Comparison of ENCODE assay signal across 25 mouse cellular contexts in genomic region chr7:45771101-45771500, GRCm38 (mm10). TPM values are rescaled to one million over a fixed set of nuclear protein-coding genes. Genes with fewer than 3 reads are reported as not detected.
DNase-seq lines count a peak whose midpoint lies in the region; ATAC-seq and TF ChIP-seq lines count a peak whose summit lies in the region.
"Had no signal": no experiment of that assay in that cellular context is flagged by ENCODE, and none has a peak within 500 bp of the region (broad histone marks: within the 10 kb centered on the region; RNA-seq: fewer than 3 reads in every experiment).

No protein-coding gene starts in this region.

- no peaks in the 10 kb centered on the region for H3K9me3 ChIP-seq in CH12.LX (replicated peaks; ENCODE audit: low read length)
- no peaks in the 10 kb centered on the region for H3K9me3 ChIP-seq in intestine, embryonic 15.5 days
- H3K9me3 ChIP-seq in stomach, embryonic 16.5 days (replicated peaks; ENCODE audit: control insufficient read depth, low read length): no peaks in the 10 kb centered on the region
- H3K9me3 ChIP-seq: forebrain, embryonic 10.5 days; heart, embryonic 10.5 days; hindbrain, embryonic 12.5 days; midbrain, embryonic 10.5 days; stomach, embryonic 15.5 days had no signal

- TF ChIP-seq POLR2A in CH12.LX (IDR thresholded peaks at IDR 0.05; ENCODE audit: low read depth, low read length): no peak

- 62% methylated on average over 4 of the region's 4 CpGs for WGBS in intestine, embryonic 15.5 days
- WGBS in stomach, embryonic 16.5 days: 72% methylated on average over 4 of the region's 4 CpGs

- H3K79me2 ChIP-seq in CH12.LX (replicated peaks; ENCODE audit: control insufficient read depth, extremely low read depth, insufficient read depth, poor library complexity, severe bottlenecking): no peaks in the 10 kb centered on the region

- ATAC-seq in intestine, embryonic 15.5 days: 0 out of 2 replicates have a peak, but pooled peaks have one; percentile 21
- no peak for ATAC-seq in stomach, embryonic 16.5 days (ENCODE audit: insufficient read depth, low FRiP score)

- intact Hi-C loops in left cerebral cortex, adult 2 months (cut with DNase I): no loop called here

- H3K27me3 ChIP-seq in CH12.LX (replicated peaks): peaks cover 30% of the 10 kb centered on the region
- peaks cover 4% of the 10 kb centered on the region; the same call in 1 of the 2 replicates for H3K27me3 ChIP-seq in intestine, embryonic 15.5 days (replicated peaks)
- no peaks in the 10 kb centered on the region for H3K27me3 ChIP-seq in stomach, embryonic 16.5 days (ENCODE audit: control insufficient read depth, insufficient read depth, low read length)
- H3K27me3 ChIP-seq: stomach, embryonic 15.5 days had no signal

- no peak overlapping the region; the same call in 1 of the 2 replicates for H3K4me2 ChIP-seq in CH12.LX (ENCODE audit: insufficient read depth, low read depth, poor library complexity, severe bottlenecking)
- H3K4me2 ChIP-seq in intestine, embryonic 15.5 days (replicated peaks): no peak overlapping the region
- no peak overlapping the region for H3K4me2 ChIP-seq in stomach, embryonic 16.5 days (ENCODE audit: low read depth, low read length)
- H3K4me2 ChIP-seq: hindbrain, embryonic 12.5 days; stomach, embryonic 15.5 days had no signal

- no peak for TF ChIP-seq RAD21 in CH12.LX (IDR thresholded peaks at IDR 0.05; ENCODE audit: low read depth, low read length)

- no peak overlapping the region for H3K4me3 ChIP-seq in CH12.LX (replicated peaks in 1 of 3; ENCODE audit: low read depth in 2 of 3, low read length in 2 of 3, poor library complexity in 1 of 3)
- no peak overlapping the region for H3K4me3 ChIP-seq in intestine, embryonic 15.5 days (replicated peaks)
- no peak overlapping the region for H3K4me3 ChIP-seq in stomach, embryonic 16.5 days (replicated peaks; ENCODE audit: low read length)
- H3K4me3 ChIP-seq in left cerebral cortex, adult 2 months: no peak overlapping the region
- H3K4me3 ChIP-seq: forebrain, embryonic 10.5 days; heart, embryonic 10.5 days; hindbrain, embryonic 12.5 days; midbrain, embryonic 10.5 days; stomach, embryonic 15.5 days had no signal

- dilution Hi-C loops in CH12.LX (cut with MboI; ENCODE audit: extremely low pct_ligation_motif_present, extremely low pct_unique_long_range_greater_than_20kb, low sequenced_read_pairs): no loop called here

- no peak overlapping the region for H3K9ac ChIP-seq in CH12.LX (ENCODE audit: insufficient read depth, low read depth)
- no peak overlapping the region for H3K9ac ChIP-seq in intestine, embryonic 15.5 days
- H3K9ac ChIP-seq in stomach, embryonic 16.5 days (ENCODE audit: low read length): no peak overlapping the region
- H3K9ac ChIP-seq: hindbrain, embryonic 12.5 days; liver, postnatal 0 days; stomach, embryonic 15.5 days had no signal

- no peak for TF ChIP-seq CTCF in CH12.LX (conservative IDR thresholded peaks at IDR 0.05 in 1 of 2, IDR thresholded peaks at IDR 0.05 in 1 of 2; ENCODE audit: low read depth in 2 of 2, low read length in 2 of 2)
- no peak for TF ChIP-seq CTCF in left cerebral cortex, adult 2 months (IDR thresholded peaks at IDR 0.05)

- H3K36me3 ChIP-seq in CH12.LX (replicated peaks in 1 of 2; ENCODE audit: control insufficient read depth in 1 of 2, insufficient read depth in 1 of 2, low read length in 1 of 2): no peaks in the 10 kb centered on the region
- no peaks in the 10 kb centered on the region for H3K36me3 ChIP-seq in intestine, embryonic 15.5 days
- H3K36me3 ChIP-seq in stomach, embryonic 16.5 days (ENCODE audit: control insufficient read depth, insufficient read depth, low read length): no peaks in the 10 kb centered on the region
- H3K36me3 ChIP-seq: forebrain, embryonic 10.5 days; heart, embryonic 10.5 days; hindbrain, embryonic 12.5 days; midbrain, embryonic 10.5 days; stomach, embryonic 15.5 days had no signal

- DNase-seq in heart, adult 11 months: peak; percentile 82
- no peak for DNase-seq in heart, adult 8-10 months (ENCODE audit: low spot score)
- DNase-seq in CH12.LX (ENCODE audit: extremely low read depth): peak; percentile 39
- DNase-seq in left cerebral cortex, adult 2 months (ENCODE audit: extremely low spot score in 1 of 2, low spot score in 2 of 2): no peak
- DNase-seq in cerebellum, adult 8-10 months: no peak
- DNase-seq in frontal cortex, postnatal 36 days (ENCODE audit: low spot score in 2 of 2): no peak
- DNase-seq: adrenal gland, postnatal 14 days; B cell, adult 2 months; cerebellum, adult 11-12 months; gastrocnemius, postnatal 25 days; heart, postnatal 10 days; layer of hippocampus, adult 9-11 months; liver; lung, postnatal 36 days had no signal

- H3K4me1 ChIP-seq in CH12.LX (ENCODE audit: control insufficient read depth in 1 of 2, insufficient read depth in 2 of 2): peaks cover 9 to 12% of the 10 kb centered on the region in 2 experiments
- H3K4me1 ChIP-seq in intestine, embryonic 15.5 days (replicated peaks): no peaks in the 10 kb centered on the region
- no peaks in the 10 kb centered on the region for H3K4me1 ChIP-seq in stomach, embryonic 16.5 days (ENCODE audit: control insufficient read depth, insufficient read depth, low read length)
- H3K4me1 ChIP-seq: hindbrain, embryonic 12.5 days; midbrain, embryonic 10.5 days had no signal

- in situ Hi-C loops in CH12.LX (cut with MboI; ENCODE audit: low pct_ligation_motif_present, low pct_unique_long_range_greater_than_20kb, low sequenced_read_pairs): no loop called here

- peak; percentile 25; the same call in 1 of the 2 replicates for TF ChIP-seq EP300 in CH12.LX (IDR thresholded peaks at IDR 0.05; ENCODE audit: low read length)

- no peak overlapping the region for H3K27ac ChIP-seq in CH12.LX (ENCODE audit: insufficient read depth, low read depth)
- 0 out of 2 replicates have a peak overlapping the region, but pooled peaks have one; percentile 13 for H3K27ac ChIP-seq in intestine, embryonic 15.5 days
- 0 out of 2 replicates have a peak overlapping the region, but pooled peaks have one; percentile 21 for H3K27ac ChIP-seq in stomach, embryonic 16.5 days (ENCODE audit: low read length)
- no peak overlapping the region for H3K27ac ChIP-seq in left cerebral cortex, adult 2 months
- H3K27ac ChIP-seq: forebrain, embryonic 10.5 days; heart, embryonic 10.5 days; hindbrain, embryonic 12.5 days; midbrain, embryonic 10.5 days; stomach, embryonic 15.5 days had no signal

TF ChIP-seq in CH12.LX, 34 proteins besides CTCF, POLR2A, EP300 and RAD21 (continues in another document):
- TF ChIP-seq MEF2A (IDR thresholded peaks at IDR 0.05; ENCODE audit: borderline replicate concordance, low read depth, low read length) (0 out of 2 replicates have a peak, but pooled peaks have one; percentile 6), JUN (IDR thresholded peaks at IDR 0.05; ENCODE audit: insufficient read depth, low read depth, low read length) (no peak), NRF1 (IDR thresholded peaks at IDR 0.05; ENCODE audit: low read depth, low read length) (no peak), MAZ (IDR thresholded peaks at IDR 0.05; ENCODE audit: low read depth, low read length) (no peak), SIN3A (IDR thresholded peaks at IDR 0.05; ENCODE audit: low read length) (no peak), MAFK (IDR thresholded peaks at IDR 0.05; ENCODE audit: insufficient replicate concordance, low read length) (peak; percentile 12; the same call in 1 of the 2 replicates), TBP (conservative IDR thresholded peaks at IDR 0.05; ENCODE audit: low read depth, low read length) (no peak)

RNA-seq across cellular contexts. Expression of gene Lmtk3, which starts 12.4 kb away (rescaled TPM):
- under 1 TPM in 1 of 4 experiments, not detected in 3; 0.22 TPM for total RNA-seq in heart, adult 8-10 months (2022)
- total RNA-seq in CH12.LX (2012; rRNA removed) (0.30 and 0.46 TPM in 2 replicates), CH12.LX (2014; rRNA removed) (0.19 TPM in 1 of 2 replicates, not detected in the other)
- 0.18 and 0.34 TPM in 2 replicates for polyA plus RNA-seq in CH12.LX (2012; ENCODE audit: insufficient read length, low read depth)
- 0.43 and 0.90 TPM in 2 replicates for polyA plus RNA-seq in intestine, embryonic 15.5 days (2015; fragmentation: Nextera tagmentation; extraction: Ambion mirVana)
- 0.53 and 0.99 TPM in 2 replicates for polyA plus RNA-seq in stomach, embryonic 16.5 days (2015; fragmentation: Nextera tagmentation; extraction: Ambion mirVana)
- 100 to 1,000 TPM; 258 to 279 TPM for total RNA-seq in left cerebral cortex, adult 2 months (2021)
- polyA plus RNA-seq: liver, postnatal 0 days had no signal

RNA-seq across cellular contexts. Expression of gene Sult2b1, which starts 13.4 kb away (rescaled TPM):
- total RNA-seq in heart, adult 8-10 months (2022): not detected
- total RNA-seq in CH12.LX (2012; rRNA removed): 0.13 and 0.17 TPM in 2 replicates
- not detected in 2 replicates for total RNA-seq in CH12.LX (2014; rRNA removed)
- 0.29 TPM in 1 of 2 replicates, not detected in the other for polyA plus RNA-seq in CH12.LX (2012; ENCODE audit: insufficient read length, low read depth)
- 2.8 and 2.9 TPM in 2 replicates for polyA plus RNA-seq in intestine, embryonic 15.5 days (2015; fragmentation: Nextera tagmentation; extraction: Ambion mirVana)
- polyA plus RNA-seq in stomach, embryonic 16.5 days (2015; fragmentation: Nextera tagmentation; extraction: Ambion mirVana): 32.7 and 46.5 TPM in 2 replicates
- 10 to 100 TPM; 11.3 to 13.6 TPM for total RNA-seq in left cerebral cortex, adult 2 months (2021)
- total RNA-seq: gastrocnemius, postnatal 25 days; heart, postnatal 10 days had no signal

RNA-seq across cellular contexts. Expression of gene Cyth2, which starts 43.3 kb away (rescaled TPM):
- 10 to 100 TPM; 54.0 to 65.5 (median 62.1) TPM for total RNA-seq in heart, adult 8-10 months (2022)
- 59.1 and 64.2 TPM in 2 replicates for total RNA-seq in CH12.LX (2012; rRNA removed)
- 25.6 and 28.7 TPM in 2 replicates for total RNA-seq in CH12.LX (2014; rRNA removed)
- 59.4 and 75.4 TPM in 2 replicates for polyA plus RNA-seq in CH12.LX (2012; ENCODE audit: insufficient read length, low read depth)
- 89.0 and 92.0 TPM in 2 replicates for polyA plus RNA-seq in intestine, embryonic 15.5 days (2015; fragmentation: Nextera tagmentation; extraction: Ambion mirVana)
- 75.6 and 82.6 TPM in 2 replicates for polyA plus RNA-seq in stomach, embryonic 16.5 days (2015; fragmentation: Nextera tagmentation; extraction: Ambion mirVana)
- 100 to 1,000 TPM; 172 to 185 TPM for total RNA-seq in left cerebral cortex, adult 2 months (2021)

RNA-seq across cellular contexts. Expression of gene Spaca4, which starts 45.5 kb away (rescaled TPM):
- total RNA-seq in heart, adult 8-10 months (2022): not detected
- total RNA-seq in CH12.LX (2012; rRNA removed) (0.21 TPM in 1 of 2 replicates, not detected in the other), CH12.LX (2014; rRNA removed) (not detected in 2 replicates)
- 0.35 TPM in 1 of 2 replicates, not detected in the other for polyA plus RNA-seq in CH12.LX (2012; ENCODE audit: insufficient read length, low read depth)
- polyA plus RNA-seq in intestine, embryonic 15.5 days (2015; fragmentation: Nextera tagmentation; extraction: Ambion mirVana): 0.49 and 0.74 TPM in 2 replicates
- 0.79 and 2.2 TPM in 2 replicates for polyA plus RNA-seq in stomach, embryonic 16.5 days (2015; fragmentation: Nextera tagmentation; extraction: Ambion mirVana)
- not detected for total RNA-seq in left cerebral cortex, adult 2 months (2021)
- total RNA-seq: adrenal gland, postnatal 14 days; gastrocnemius, postnatal 25 days; heart, postnatal 10 days; left cerebral cortex, postnatal 14 days had no signal
- polyA plus RNA-seq: cortical plate, adult 2 months; embryonic facial prominence, embryonic 14.5 days; heart, embryonic 10.5 days; hindbrain, embryonic 12.5 days; liver, postnatal 0 days; midbrain, embryonic 10.5 days; stomach, embryonic 15.5 days had no signal

RNA-seq across cellular contexts. Expression of gene Fam83e, which starts 50.1 kb away (rescaled TPM):
- total RNA-seq in heart, adult 8-10 months (2022): under 1 TPM; 0.19 to 0.55 (median 0.44) TPM
- 1.3 and 1.4 TPM in 2 replicates for total RNA-seq in CH12.LX (2012; rRNA removed)
- 0.13 and 0.39 TPM in 2 replicates for total RNA-seq in CH12.LX (2014; rRNA removed)
- polyA plus RNA-seq in CH12.LX (2012; ENCODE audit: insufficient read length, low read depth): 0.40 and 0.74 TPM in 2 replicates
- polyA plus RNA-seq in intestine, embryonic 15.5 days (2015; fragmentation: Nextera tagmentation; extraction: Ambion mirVana): 19.7 and 22.4 TPM in 2 replicates
- 16.0 and 24.7 TPM in 2 replicates for polyA plus RNA-seq in stomach, embryonic 16.5 days (2015; fragmentation: Nextera tagmentation; extraction: Ambion mirVana)
- total RNA-seq in left cerebral cortex, adult 2 months (2021): under 1 TPM; 0.37 to 0.41 TPM

Comparison
In these comparisons a context has a peak if more than half of its experiments do, and no peak if none do; other contexts are left out.
1. DNase-seq: peak in heart, adult 11 months (single experiment) and CH12.LX (single experiment); none in heart, adult 8-10 months (single experiment), left cerebral cortex, adult 2 months (0 of 2), cerebellum, adult 8-10 months (single experiment) and frontal cortex, postnatal 36 days (0 of 2).
2. H3K27ac ChIP-seq: peak in intestine, embryonic 15.5 days (single experiment) and stomach, embryonic 16.5 days (single experiment); none in CH12.LX (single experiment) and left cerebral cortex, adult 2 months (single experiment).
3. RNA of gene Lmtk3, which starts 12.4 kb away (total RNA-seq): 258 to 279 TPM in left cerebral cortex, adult 2 months; 0.19 to 0.46 TPM in CH12.LX and 0.22 TPM in heart, adult 8-10 months; every median in the first group is over 100 times any median in the second.
4. RNA of gene Sult2b1, which starts 13.4 kb away (total RNA-seq): 11.3 to 13.6 TPM in left cerebral cortex, adult 2 months; 0.13 to 0.17 TPM in CH12.LX and not detected in heart, adult 8-10 months; every median in the first group is over 4 times any median in the second.